Mouse (Mus musculus): ENCODE results near the gene Bri3.

Bri3 gene

DNA sequence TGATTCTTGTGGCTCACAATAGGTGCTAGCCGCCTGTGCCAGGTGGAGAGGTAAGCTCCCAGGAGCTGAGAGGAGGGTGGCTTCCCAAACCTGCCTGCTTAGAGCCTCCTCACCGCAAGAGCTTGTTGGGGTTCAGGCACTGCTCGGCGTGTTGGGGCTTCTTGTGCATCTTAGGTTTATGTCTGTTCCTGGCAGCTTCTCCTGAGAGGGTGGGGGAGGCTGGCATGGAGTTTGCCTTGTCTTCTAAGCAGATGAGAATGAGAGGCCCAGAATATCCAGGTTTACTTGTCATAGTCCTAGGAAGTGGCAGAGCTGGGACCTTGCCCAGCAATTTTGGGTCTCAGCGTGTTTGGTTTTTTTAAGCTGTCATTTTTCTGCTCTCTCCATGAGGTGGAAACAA, 17.6 kb downstream of the Bri3 start:
- DNase-seq (ENCODE audit: low read depth, low spot score): no peak

DNA sequence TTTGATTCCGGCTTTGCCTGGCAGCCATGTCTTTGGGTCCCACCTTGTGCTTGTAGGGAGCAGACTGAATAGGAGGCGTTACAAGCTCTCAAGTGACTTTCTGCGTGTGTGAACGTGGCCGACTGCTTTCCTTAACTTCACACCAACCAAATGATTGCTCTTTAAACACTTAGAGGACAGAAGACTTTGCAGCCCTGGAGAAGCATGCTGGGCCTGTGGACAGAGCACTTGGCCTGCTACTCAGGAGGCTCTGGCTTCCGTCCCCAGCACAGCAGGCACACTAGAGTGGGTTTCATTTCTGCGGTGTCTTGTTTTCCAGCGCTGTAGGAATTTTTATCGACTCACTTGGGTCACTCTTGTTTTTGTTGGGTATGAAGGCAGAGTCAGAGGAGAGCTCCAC, 18.8 kb downstream of the Bri3 start:
- no peak for DNase-seq (ENCODE audit: low read depth, low spot score)

DNA sequence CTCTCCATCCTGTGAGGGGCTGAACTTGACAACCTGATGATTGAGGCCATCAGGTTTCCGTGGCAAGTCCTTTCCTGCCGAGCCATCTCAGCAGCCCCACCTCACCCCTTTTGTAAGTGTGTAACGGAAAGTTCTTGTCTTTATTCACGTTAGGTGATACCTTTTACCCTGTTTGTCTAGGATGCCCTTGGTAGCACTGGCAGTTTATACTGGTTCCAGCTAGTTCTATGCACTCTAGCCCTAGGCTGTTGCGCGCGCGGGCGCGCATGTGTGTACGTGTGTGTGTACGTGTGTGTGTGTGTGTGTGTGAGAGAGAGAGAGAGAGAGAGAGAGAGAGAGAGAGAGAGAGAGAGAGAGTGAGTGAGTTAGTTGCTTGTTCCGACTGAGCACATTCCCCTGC, 19.3 kb downstream of the Bri3 start:
- DNase-seq (ENCODE audit: low read depth, low spot score): no peak

DNA sequence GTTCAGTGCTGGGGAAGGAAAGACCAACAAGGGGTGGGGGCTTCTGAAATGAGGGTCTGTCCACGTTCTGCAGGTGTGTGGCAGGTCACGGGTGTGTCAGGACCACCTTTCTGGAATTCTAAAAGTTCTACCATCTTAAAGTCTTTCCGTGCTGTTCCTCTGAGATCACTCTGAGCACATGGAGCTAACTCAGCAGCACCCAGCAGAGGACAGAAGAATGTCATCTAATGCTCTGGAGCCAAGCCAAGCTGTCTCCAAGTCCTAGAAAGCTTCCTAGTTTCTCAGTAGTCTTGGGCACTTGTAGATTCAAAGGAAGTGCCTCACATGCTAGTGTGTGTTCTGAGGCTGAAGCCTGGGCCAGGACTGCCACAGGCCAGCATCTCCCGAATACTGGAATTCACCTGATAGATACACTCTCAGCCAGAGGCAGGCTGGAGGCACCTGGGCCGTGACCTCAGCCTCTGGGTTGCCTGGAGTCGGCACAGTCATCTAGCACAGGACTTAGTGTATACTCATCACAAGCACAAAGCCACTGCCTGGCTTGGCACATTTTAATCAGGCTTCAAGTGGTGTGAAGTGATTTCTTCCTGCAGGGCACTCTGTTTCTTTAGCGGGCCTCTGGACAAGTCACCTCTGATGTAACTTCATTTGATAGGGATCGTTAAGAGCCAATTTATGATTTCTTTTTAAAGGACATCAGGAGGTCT, 23.5 kb downstream of the Bri3 start:
- no peak for DNase-seq (ENCODE audit: low read depth, low spot score)

DNA sequence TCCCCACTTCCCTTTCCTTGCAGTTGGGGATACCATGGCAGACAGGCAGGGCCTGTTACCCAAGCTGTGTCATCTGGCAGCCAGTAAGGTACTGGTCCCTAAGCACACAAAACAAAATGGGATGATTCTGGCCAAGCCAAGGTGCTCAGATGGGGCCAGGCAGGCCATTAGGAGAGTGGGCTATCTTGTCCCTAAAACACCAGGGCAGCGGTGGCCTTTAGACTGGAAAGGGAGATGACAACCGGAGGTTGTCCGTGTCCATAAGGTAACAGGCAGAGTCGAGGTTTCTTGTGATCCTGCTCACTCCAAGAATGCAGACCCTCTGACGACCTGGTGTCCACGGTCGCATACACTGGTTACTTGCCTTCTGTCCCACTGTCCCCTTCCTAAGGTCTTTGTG, 25.7 kb downstream of the Bri3 start:
- DNase-seq (ENCODE audit: low read depth, low spot score): no peak

DNA sequence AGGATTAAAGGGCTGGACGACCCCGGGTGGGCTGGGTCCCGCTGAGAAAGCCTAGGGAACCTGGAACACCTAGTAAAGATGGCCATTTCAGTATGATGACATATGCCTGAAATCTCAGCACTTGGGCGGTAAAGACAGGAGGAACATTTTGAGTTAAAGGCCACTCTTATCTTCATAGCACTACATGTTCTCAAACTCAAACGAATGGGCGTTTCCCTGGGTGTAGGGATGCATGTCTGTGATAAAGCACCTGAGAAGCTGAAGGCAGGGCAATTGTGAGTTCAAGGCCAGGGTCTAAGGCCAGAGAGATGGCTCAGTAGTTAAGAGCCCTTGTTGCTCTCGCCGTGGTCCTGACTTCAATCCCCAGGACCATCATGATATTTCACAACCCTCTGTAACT, 26.2 kb downstream of the Bri3 start:
- no peak for DNase-seq (ENCODE audit: low read depth, low spot score)

DNA sequence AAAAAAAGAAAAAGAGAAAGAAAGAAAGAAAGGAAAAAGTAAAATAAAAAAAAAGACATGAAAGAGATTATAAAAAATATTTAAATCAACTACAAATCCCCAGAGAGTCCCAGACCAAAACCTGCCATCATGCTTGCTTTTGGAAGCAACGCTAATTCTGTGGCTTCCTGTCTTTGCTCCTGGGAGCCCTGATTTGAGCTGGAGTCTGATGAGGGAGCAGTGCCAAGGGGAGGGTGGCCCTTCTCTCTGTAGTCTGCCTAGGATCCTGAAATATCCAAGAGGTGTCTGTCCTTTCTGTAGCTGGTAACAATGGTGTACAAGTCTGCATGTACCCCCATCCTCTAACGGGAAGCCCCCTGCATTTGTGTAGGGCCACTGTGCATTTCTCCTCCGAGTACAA, 26.9 kb downstream of the Bri3 start:
- no peak for DNase-seq (ENCODE audit: low read depth, low spot score)

DNA sequence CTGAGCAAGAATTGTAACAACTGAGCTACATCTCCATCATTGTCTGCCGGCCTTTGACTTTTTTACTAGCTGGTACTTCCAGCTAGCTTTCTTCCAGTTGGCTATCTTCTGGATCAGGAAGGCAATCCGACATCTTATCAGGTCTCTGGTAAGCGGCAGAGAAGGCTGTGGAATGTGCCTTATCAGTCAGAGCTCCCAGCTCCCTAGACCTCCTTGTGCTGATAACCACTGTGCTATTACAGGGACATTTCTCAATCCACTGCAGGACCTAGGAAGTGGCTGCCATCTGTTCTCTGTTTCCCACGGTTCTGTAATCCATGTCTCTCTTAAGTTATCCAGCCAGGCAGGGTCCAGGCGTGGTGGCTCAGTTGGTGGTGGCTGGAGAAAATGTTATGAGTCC, 27.5 kb downstream of the Bri3 start:
- DNase-seq (ENCODE audit: low read depth, low spot score): no peak

DNA sequence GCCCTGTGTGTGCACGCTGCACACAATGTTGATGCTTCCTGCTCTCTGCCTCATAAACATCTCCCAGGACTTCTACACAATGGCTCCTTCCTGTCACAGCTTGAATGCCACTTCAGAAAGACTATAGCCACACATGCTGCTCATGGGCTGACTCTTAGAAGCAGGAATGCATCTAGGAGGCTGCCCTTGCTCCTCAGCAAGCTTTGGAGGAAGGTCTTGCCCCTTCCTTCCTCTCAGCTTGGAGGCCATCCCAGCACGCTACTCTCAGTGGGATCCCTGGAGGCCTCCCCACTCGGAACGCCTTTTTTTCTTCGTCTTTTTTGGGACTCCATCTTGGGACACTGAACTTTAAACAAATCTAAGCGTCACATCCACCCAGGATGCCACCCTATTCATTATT, 30.7 kb downstream of the Bri3 start:
- no peak for DNase-seq (ENCODE audit: low read depth, low spot score)

DNA sequence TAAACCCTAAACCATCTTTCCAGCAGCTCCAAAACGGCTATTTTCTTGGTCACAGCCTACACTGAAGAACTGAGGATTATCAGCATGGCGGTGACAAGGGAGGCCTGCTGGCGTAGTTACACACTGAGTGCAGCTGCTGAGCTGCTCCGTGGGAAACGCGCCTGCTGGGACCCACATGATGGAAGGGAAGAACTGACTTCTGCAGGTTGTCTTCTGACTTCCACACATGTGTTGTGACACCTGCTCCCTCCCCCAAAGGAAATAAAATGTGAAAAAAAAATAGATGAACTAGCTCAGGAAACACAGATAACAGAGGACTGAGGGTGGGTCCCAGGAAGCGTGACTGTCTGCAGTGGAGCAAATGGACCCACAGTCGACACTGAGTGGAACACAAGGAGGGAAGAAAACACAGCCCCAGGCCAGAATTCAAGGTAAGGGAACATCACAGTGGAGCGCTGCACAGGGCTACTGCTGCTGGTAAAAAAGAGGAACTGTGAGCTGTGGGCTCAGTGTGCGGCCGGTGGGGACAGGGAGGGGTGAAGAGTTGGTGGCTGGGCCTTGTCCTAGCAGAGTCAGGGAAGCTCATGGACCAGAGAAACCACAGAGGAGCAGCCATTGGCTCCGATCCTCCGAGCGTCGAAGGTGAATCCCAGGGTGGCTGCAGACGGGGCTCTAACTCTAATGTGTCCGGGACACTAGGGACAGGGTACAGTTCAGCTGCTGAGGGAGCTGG, 32.8 kb downstream of the Bri3 start:
- DNase-seq (ENCODE audit: low read depth, low spot score): no peak

DNA sequence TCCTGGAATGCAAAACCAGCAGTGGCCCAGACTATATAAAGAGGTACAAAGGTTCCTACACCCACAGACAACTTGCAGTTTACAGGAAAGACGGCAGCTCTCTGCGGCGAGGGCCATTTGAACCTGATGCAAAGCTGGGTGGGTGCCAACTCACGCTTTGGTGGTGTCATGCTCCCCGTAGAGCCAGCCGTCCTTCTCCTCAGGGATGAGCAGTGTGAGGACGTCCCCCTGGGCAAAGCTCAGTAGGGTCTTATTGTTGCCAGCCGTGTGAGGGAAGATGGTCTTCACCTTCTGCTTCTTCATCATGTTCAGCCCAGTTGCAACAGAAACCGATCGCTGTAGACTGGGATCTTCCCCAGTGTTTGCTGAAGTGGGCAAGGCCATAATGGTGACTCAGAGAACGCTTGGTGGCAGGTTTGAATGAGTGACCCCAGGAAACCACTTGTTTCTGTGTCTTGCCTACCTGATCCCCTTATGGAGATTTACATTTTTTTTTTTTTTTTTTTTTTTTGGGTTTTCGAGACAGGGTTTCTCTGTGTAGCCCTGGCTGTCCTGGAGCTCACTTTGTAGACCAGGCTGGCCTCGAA, 34.2 kb downstream of the Bri3 start:
- no peak for DNase-seq (ENCODE audit: low read depth, low spot score)

DNA sequence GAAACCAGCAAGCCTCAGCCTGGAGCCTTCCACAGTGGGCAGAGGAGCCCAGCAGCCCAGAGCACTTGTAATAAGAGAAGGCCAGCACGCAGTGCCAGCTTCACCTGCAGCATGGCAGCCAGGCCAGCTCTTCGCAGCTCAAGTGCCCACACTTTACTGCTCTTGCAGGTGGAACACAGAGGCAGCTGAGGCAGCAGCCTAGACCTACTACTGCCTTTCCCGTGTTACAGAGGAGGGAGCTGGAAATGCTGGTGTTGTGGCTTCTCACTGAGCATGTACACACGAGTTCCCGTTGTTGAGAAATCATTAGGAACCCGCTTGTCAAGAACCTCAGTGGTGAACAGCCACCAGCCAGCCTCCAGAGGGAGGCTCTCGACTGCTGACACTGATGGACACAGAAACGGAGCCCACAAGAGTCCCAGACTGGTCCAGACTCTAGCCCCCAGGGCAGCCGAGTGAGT, 34.9 kb downstream of the Bri3 start:
- DNase-seq (ENCODE audit: low read depth, low spot score): no peak

DNA sequence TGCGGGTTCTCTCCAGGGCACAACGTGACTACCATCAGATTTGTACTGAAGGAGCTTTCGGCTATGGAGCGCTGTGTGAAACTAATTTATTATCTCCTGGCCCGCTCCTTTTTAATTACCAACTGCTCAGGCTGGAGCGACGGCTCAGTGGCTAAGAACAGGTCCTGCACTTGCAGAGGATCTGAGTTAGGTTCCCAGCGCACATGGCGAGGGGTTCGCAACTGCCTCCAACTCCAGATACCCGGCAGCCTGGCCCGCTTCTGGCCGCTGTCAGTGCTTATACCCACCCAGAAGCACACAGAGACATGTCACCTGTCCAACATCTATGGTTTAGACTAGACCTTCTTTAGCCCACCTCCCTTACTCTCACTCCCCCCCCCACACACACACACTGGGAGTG, 35.7 kb downstream of the Bri3 start:
- no peak for DNase-seq (ENCODE audit: low read depth, low spot score)

DNA sequence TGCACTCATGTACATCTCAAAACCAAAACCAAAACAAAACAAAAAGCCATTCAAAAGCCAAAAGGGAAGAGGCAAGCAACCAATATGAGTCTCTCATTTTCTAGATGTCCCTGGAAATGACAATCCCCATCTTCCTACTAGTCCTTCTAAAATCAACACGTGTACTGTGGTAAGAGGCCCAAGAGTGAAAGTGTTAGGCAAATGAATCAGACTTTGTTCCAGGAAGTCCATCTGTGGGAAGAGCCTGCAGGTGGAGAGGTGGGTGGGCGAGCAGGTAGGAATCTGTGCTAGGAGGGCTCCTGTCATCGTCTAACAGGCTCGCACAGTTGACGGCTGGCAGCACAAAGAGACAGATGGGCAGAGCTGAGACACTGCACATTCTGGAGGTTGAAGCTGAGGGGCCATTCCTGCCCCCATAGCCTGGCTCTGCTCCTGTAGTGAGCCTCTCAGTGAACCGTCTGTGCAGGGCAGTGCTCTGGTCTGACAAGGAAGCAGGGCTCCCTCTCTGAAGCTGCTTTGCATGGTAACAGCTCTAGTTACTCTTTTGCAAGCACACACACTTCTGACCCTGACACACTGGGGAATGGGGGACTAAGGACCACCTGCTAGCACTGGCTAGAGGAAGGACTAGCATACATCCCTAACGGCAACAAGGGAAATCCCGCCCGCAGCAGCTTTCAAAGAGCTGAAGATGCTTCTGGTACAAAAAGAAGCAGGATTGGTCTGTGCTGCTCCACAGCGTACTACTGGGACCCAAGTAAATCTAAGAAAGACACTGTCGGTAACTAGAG, 38.4 kb downstream of the Bri3 start:
- no peak for DNase-seq (ENCODE audit: low read depth, low spot score)

DNA sequence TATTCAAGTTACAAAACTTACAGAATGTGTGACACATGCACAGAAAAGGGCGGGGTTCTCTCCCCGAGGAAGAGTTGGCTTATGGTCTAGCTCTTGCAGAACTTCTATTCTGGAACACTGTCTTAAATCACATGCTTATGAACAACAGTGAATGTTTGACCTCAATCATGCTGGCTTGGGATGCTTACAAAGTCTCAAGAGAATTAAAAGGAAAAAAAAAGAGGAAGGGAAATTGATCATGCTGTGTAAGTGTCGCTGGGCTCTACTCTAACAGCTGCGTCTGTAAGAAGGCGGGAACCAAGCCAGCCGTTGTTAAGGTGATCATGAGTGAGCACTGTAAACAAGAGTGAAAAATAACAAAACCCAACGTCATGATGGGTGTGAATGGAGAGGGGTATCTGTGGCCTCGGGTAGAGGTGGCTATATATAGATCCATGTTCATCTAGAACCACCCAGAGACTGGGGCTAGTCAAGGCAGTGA, 39.4 kb downstream of the Bri3 start:
- DNase-seq (ENCODE audit: low read depth, low spot score): no peak

DNA sequence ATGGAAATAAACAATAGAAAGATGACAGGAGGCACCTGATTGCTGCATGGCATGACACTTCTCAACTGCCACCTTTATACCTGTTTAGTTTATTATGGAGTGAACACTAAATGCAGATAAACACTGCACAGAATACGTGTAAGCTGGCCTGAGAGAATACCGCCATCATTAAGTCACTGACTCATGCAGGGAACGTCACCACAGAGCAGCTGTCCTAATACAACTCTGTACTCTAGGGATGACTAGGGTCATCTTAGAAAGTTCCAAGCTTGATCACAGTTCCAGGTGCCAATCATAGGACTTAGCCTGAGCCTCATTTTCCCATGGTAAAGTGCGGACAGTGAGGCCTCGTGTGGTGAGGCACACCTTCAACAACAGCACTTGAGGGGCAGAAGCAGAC, 40.4 kb downstream of the Bri3 start:
- no peak for DNase-seq (ENCODE audit: low read depth, low spot score)

DNA sequence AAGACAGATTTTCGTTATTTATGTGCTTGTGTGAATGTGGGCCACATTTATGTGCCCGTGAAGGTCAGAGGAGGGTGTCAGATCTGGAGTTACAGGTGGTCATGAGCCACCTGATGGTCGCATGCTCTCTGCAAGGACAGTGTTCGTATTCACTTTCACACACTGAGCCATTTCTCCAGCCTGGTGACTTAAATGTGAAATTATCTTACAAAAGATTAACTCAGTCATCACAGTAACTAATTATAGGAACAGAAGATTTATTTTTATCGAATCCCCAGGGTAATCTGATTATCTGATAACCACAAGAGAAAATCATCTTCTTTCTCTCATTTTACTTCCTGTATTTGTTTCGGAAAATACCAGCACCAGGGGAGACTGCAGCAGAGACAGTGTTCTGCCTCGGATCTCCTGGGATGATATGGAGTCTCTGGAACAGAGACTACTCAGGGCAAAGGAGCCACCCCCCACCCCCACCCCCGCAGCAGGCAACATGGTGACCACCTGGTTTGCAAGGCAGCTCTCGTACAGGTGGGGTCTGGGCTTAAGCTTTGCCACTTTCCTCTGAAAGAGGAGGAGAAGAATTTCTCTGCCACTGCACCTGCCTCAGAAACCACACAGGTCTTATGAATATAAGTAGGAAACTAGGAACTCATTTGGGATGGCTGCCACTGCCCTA, 42.5 kb downstream of the Bri3 start:
- DNase-seq (ENCODE audit: low read depth, low spot score): no peak

DNA sequence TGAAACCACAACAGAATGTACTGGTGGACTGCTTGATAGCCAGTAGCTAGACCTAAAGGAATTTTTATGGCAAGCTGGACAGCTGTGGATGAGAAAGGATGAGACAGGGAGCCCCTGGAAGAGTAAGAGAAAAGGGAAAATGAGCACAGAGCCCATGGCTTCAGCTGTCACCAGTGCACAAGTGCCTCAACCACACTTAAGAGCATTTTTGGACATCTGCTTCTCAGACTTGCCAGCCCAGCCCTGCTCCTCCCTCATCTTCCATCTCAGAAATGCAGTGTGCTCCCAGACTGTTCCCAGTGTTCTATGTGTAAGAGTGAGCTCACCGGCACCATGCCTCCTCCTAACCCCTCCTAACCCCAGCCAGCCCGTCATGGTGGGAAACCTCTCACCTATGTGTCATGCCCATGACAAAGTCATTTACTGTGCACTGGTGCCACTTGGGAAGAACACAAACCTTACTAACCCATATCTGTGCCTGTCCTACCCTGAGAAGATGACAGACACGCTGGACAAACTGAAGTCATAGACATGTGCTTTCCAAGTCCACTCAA, 43.1 kb downstream of the Bri3 start:
- no peak for DNase-seq (ENCODE audit: low read depth, low spot score)

DNA sequence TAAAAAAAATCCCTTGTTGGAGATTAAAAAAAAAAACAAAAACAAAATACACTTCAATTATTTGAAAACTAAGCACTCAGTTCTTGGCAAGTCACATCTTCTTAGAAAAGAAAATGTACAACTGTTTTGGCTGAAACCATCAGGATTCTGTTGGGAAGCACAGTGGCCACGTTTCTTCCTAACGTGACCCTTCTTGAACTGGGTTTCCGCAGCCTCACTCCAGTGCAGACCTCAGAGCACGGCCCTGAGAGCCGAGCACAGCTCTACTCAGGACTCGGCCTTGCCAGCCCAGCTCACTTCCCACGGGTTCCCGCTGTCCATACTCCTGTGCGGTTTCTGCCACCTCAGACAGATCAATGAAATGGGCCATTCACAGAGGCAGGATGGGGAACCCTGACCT, 44.2 kb downstream of the Bri3 start:
- DNase-seq (ENCODE audit: low read depth, low spot score): no peak

DNA sequence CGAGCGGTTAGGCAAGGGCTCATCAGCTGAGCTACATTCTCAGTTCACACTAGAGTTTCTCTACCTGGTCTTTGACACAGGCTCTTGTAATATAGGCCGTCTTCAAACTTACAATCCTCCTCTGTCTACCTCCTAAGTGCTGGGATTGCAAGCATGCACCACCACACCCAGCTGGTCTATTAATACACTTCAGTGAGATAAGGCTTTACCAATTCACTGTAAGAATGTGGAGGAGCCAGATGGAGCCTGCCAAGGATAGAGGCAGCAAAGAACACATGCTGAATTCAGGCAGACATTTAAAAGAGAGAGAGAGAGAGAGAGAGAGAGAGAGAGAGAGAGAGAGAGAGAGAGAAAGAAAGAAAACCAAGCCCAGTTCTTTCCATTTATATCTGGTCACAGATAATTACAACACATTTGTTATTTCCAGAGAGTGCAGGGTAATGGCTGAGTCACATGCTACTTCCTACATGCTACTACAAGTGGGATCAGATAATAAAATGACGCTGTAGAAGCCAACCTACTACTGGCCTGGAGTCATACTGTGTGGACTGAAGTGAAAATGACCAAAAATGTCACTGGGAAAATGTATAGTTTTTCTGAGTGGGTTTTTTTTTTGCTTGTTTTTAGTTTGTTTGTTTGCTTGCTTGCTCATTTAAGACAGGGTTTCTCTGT, 45.7 kb downstream of the Bri3 start:
- DNase-seq (ENCODE audit: low read depth, low spot score): no peak

DNA sequence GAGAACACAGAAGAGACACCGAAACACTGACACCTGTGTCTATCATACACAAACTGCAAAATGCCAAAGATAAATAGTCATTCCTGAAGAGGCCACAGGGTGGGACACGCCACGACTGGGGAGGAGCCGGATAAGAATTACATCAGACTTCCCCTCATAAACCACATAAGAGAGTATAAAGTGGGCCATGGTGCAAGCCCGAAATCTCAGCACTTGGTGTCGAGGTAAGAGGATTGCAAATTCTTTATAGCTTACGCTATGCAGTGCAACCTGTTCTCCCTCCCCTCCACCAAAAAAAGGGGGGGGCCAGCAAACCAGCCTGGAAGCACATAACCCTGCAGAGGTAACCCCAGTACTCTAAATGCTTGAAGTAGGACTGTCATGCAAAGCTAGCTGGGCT, 50.7 kb downstream of the Bri3 start:
- DNase-seq (ENCODE audit: low read depth, low spot score): no peak
